Mouse (Mus musculus): Measurements from ENCODE around the gene Scml4. TPM values are rescaled to one million over a fixed set of nuclear protein-coding genes. Genes with fewer than 3 reads are reported as not detected.

Scml4 gene
- total RNA-seq, 2 experiments from 2014 or later, result 3.6 TPM

Other genes starting within 250 kb of the Scml4 start
- gene Sec63, start 98.9 kb upstream of the Scml4 start, total RNA-seq (2021), result 10 to 100 TPM; 30.1 to 34.3 TPM

Data from heart, postnatal 10 days (tissue).